Mouse (Mus musculus) CD4-positive, CD25-positive, alpha-beta regulatory T cell, adult 2 months (primary cell): ENCODE results near the gene Gm20388.

Experiments used
- DNase-seq: peaks from one replicate; pipeline ENCODE4 v3.0.0-alpha.2; 2012; ENCODE audit warnings: low read depth, low spot score

The Gm20388 gene

GRCm38 (mm10) chr8:121901498-121902236, 1991.0 kb downstream of the Gm20388 start:
- no peak for DNase-seq

- DNase-seq = no peak
These were observed 1993.3 kb downstream of the Gm20388 start for GRCm38 (mm10) chr8:121903977-121904376.

GRCm38 (mm10) chr8:121904999-121905398, 1994.4 kb downstream of the Gm20388 start:
- no peak for DNase-seq

- no peak for DNase-seq
These were observed 1994.8 kb downstream of the Gm20388 start for GRCm38 (mm10) chr8:121905420-121905819.

- DNase-seq = no peak
These were observed 1995.2 kb downstream of the Gm20388 start for GRCm38 (mm10) chr8:121905864-121906263.

- DNase-seq = peak; percentile 70
These were observed 1996.2 kb downstream of the Gm20388 start for GRCm38 (mm10) chr8:121906542-121907512.

GRCm38 (mm10) chr8:121907587-121908248, 1997.1 kb downstream of the Gm20388 start, which contains the start of gene Slc7a5:
TSS of gene Slc7a5 (minus strand) at chr8:121907694.
- peak; percentile 99 for DNase-seq

- peak; percentile 41 for DNase-seq
These were observed 1997.9 kb downstream of the Gm20388 start for GRCm38 (mm10) chr8:121908378-121909147.

- no peak for DNase-seq
These were observed 1998.5 kb downstream of the Gm20388 start for GRCm38 (mm10) chr8:121909148-121909541.

GRCm38 (mm10) chr8:121909663-121910062, 1999.0 kb downstream of the Gm20388 start:
- DNase-seq = peak; percentile 90

- DNase-seq = no peak
These were observed 2000.8 kb downstream of the Gm20388 start for GRCm38 (mm10) chr8:121911400-121911799.

- DNase-seq = no peak
These were observed 2001.3 kb downstream of the Gm20388 start for GRCm38 (mm10) chr8:121911987-121912386.

- DNase-seq = no peak
These were observed 2002.2 kb downstream of the Gm20388 start for GRCm38 (mm10) chr8:121912831-121913230.

- DNase-seq = no peak
These were observed 2002.7 kb downstream of the Gm20388 start for GRCm38 (mm10) chr8:121913378-121913777.

GRCm38 (mm10) chr8:121919158-121919557, 2008.5 kb downstream of the Gm20388 start:
- no peak for DNase-seq

GRCm38 (mm10) chr8:121919731-121920130, 2009.1 kb downstream of the Gm20388 start:
- no peak for DNase-seq

GRCm38 (mm10) chr8:121921582-121921981, 2010.9 kb downstream of the Gm20388 start:
- no peak for DNase-seq

- DNase-seq = no peak
These were observed 2011.5 kb downstream of the Gm20388 start for GRCm38 (mm10) chr8:121922101-121922500.

GRCm38 (mm10) chr8:121924681-121925080, 2014.0 kb downstream of the Gm20388 start:
- no peak for DNase-seq

- DNase-seq = peak; percentile 89
These were observed 2015.0 kb downstream of the Gm20388 start for GRCm38 (mm10) chr8:121925624-121926023.

- DNase-seq = no peak
These were observed 2015.6 kb downstream of the Gm20388 start for GRCm38 (mm10) chr8:121926266-121926665.
